Mouse (Mus musculus) neural tube, embryonic 14.5 days (tissue): ENCODE results near the gene Mustn1. TPM values are rescaled to one million over a fixed set of nuclear protein-coding genes. Genes with fewer than 3 reads are reported as not detected.

ENCODE experiments used
- ATAC-seq: fragments of 200-750 bp; cut with Nextera tagmentation; 2 replicates; pipeline ENCODE4 v1.8.0; 2017; ENCODE audit warnings: low read depth, mild to moderate bottlenecking, moderate TSS enrichment, moderate library complexity
- H3K27ac ChIP-seq: fragments of 300-500 bp; sonication (generic); 2 replicates; pipeline ENCODE4 v1.5.1; 2014; ENCODE audit warnings: low read depth, mild to moderate bottlenecking, control low read depth, low read length, moderate library complexity, mixed read lengths
- H3K27me3 ChIP-seq: fragments of 300-500 bp; sonication (generic); 2 replicates; pipeline ENCODE4 v1.6.1; 2014; ENCODE audit warnings: low read length; ENCODE audit not compliant: control insufficient read depth, insufficient read depth
- H3K36me3 ChIP-seq: fragments of 300-500 bp; sonication (generic); 2 replicates; pipeline ENCODE4 v1.6.1; 2014; ENCODE audit warnings: low read length, mixed read lengths; ENCODE audit not compliant: control insufficient read depth, insufficient read depth
- H3K4me1 ChIP-seq: fragments of 300-500 bp; sonication (generic); 2 replicates; pipeline ENCODE4 v1.6.1; 2014; ENCODE audit warnings: low read length; ENCODE audit not compliant: control insufficient read depth, insufficient read depth
- H3K4me2 ChIP-seq: fragments of 300-500 bp; sonication (generic); 2 replicates; pipeline ENCODE4 v1.6.1; 2014; ENCODE audit warnings: mild to moderate bottlenecking, low read depth, low read length, control low read depth
- H3K4me3 ChIP-seq: fragments of 300-500 bp; sonication (generic); 2 replicates; pipeline ENCODE4 v1.5.1; 2014; ENCODE audit warnings: low read depth, low read length, control low read depth, mixed read lengths
- H3K9ac ChIP-seq: fragments of 300-500 bp; sonication (generic); replicated peaks from 2 replicates; pipeline ENCODE4 v1.6.1; 2014; ENCODE audit warnings: low read depth, mild to moderate bottlenecking, control low read depth, low read length, mixed read lengths
- H3K9me3 ChIP-seq: fragments of 300-500 bp; sonication (generic); 2 replicates; pipeline ENCODE4 v1.6.1; 2016; ENCODE audit warnings: low read length; ENCODE audit not compliant: control insufficient read depth
- WGBS: fragments of 180-500 bp; shearing (Covaris S2); extraction: QIAGEN DNeasy Blood & Tissue Kit; methylation state at CpG from one replicate; pipeline ENCODE4 v1.1.7; 2014; 5-methylcytosine and 5-hydroxymethylcytosine counted together
- polyA plus RNA-seq: library from polyadenylated mRNA; unstranded; fragments of >200 nt; fragmentation: Nextera tagmentation; extraction: Ambion mirVana; gene quantifications from 2 replicates; pipeline ENCODE4 v1.2.1, GENCODE M21; 2014

Gene Mustn1
- polyA plus RNA-seq, 1 experiment from 2014 or later, result 1.0 TPM

- no peak for ATAC-seq
- no peak overlapping the region for H3K9ac ChIP-seq
- no peak overlapping the region for H3K4me2 ChIP-seq
- WGBS, result 58% methylated on average over 8 of the region's 8 CpGs
- H3K27ac ChIP-seq, result no peak overlapping the region
- no peak overlapping the region for H3K4me3 ChIP-seq
- H3K9me3 ChIP-seq, result no peaks in the 10 kb centered on the region
- H3K27me3 ChIP-seq, result no peaks in the 10 kb centered on the region
- H3K4me1 ChIP-seq, result no peaks in the 10 kb centered on the region
- no peaks in the 10 kb centered on the region for H3K36me3 ChIP-seq
Observed at GRCm38 (mm10) chr14:30922053-30922670, 43.2 kb downstream of the Mustn1 start.

GRCm38 (mm10) chr14:30923375-30924105 lies 44.5 kb downstream of the Mustn1 start, which contains the start of gene Itih3:
TSS of gene Itih3 (minus strand) at chr14:30923760.
- H3K27ac ChIP-seq, result no peak within 1 kb of the TSS

GRCm38 (mm10) chr14:30925492-30925891 lies 46.5 kb downstream of the Mustn1 start:
- Histone ChIP-seq H3K4me3 (no peak overlapping the region), H3K9ac (no peak overlapping the region), H3K4me2 (no peak overlapping the region), H3K4me1 (no peaks in the 10 kb centered on the region), H3K36me3 (no peaks in the 10 kb centered on the region), H3K27ac (no peak overlapping the region), H3K9me3 (no peaks in the 10 kb centered on the region), H3K27me3 (no peaks in the 10 kb centered on the region)
- WGBS, result 86% methylated on average over 3 of the region's 3 CpGs
- no peak for ATAC-seq

More at GRCm38 (mm10) chr14:30923375-30924105, 44.5 kb downstream of the Mustn1 start, which contains the start of gene Itih3:
- Histone ChIP-seq H3K36me3 (no peaks in the 10 kb centered on the region), H3K4me2 (no peak within 1 kb of the TSS), H3K27me3 (no peaks in the 10 kb centered on the region), H3K4me1 (no peaks in the 10 kb centered on the region), H3K9ac (no peak within 1 kb of the TSS), H3K4me3 (no peak within 1 kb of the TSS), H3K9me3 (no peaks in the 10 kb centered on the region)
- 85% methylated on average over 5 of the region's 6 CpGs for WGBS
- ATAC-seq, result no peak

- WGBS, result 94% methylated on average over 4 of the region's 4 CpGs
- no peaks in the 10 kb centered on the region for H3K4me1 ChIP-seq
- no peak overlapping the region for H3K4me3 ChIP-seq
- no peaks in the 10 kb centered on the region for H3K36me3 ChIP-seq
- H3K27ac ChIP-seq, result no peak overlapping the region
- H3K4me2 ChIP-seq, result no peak overlapping the region
- no peaks in the 10 kb centered on the region for H3K9me3 ChIP-seq
- ATAC-seq, result no peak
- H3K9ac ChIP-seq, result no peak overlapping the region
- no peaks in the 10 kb centered on the region for H3K27me3 ChIP-seq
Observed at GRCm38 (mm10) chr14:30930386-30930785, 51.4 kb downstream of the Mustn1 start.

Other genes starting within 250 kb of the Mustn1 start
- gene Rft1, start 224.8 kb upstream of the Mustn1 start, polyA plus RNA-seq, result 7.6 and 9.1 TPM in 2 replicates
- gene Sfmbt1, start 164.4 kb upstream of the Mustn1 start, polyA plus RNA-seq, result 20.7 and 22.1 TPM in 2 replicates
- 19.3 and 30.7 TPM in 2 replicates for gene Tmem110, start 53.6 kb upstream of the Mustn1 start, polyA plus RNA-seq
- gene Itih4, start 7.3 kb downstream of the Mustn1 start, polyA plus RNA-seq, result 0.36 TPM in 1 of 2 replicates, not detected in the other
- 1.2 and 1.3 TPM in 2 replicates for gene Itih3, start 44.6 kb downstream of the Mustn1 start, polyA plus RNA-seq
- not detected in 2 replicates for gene Itih1, start 64.1 kb downstream of the Mustn1 start, polyA plus RNA-seq
- gene Nek4, start 72.2 kb downstream of the Mustn1 start, polyA plus RNA-seq, result 15.7 and 17.0 TPM in 2 replicates
- 64.9 and 67.5 TPM in 2 replicates for gene Glt8d1, start 122.2 kb downstream of the Mustn1 start, polyA plus RNA-seq
- gene Spcs1, start 122.5 kb downstream of the Mustn1 start, polyA plus RNA-seq, result 336 TPM in 2 replicates
- 94.3 and 104 TPM in 2 replicates for gene Pbrm1, start 139.9 kb downstream of the Mustn1 start, polyA plus RNA-seq
- 53.3 and 58.1 TPM in 2 replicates for gene Gnl3, start 140.0 kb downstream of the Mustn1 start, polyA plus RNA-seq
- gene Smim4, start 249.8 kb downstream of the Mustn1 start, polyA plus RNA-seq, result 69.3 and 74.1 TPM in 2 replicates